Mouse (Mus musculus): ENCODE results near the gene Kcnq5. TPM values are rescaled to one million over a fixed set of nuclear protein-coding genes. Genes with fewer than 3 reads are reported as not detected.

The Kcnq5 gene
- total and polyA plus RNA-seq, 3 experiments, result 6.5 to 8.7 (median 8.2) TPM

- Histone ChIP-seq H3K36me3 (replicated peaks in 1 of 2; ENCODE audit: control insufficient read depth in 1 of 2, insufficient read depth in 1 of 2, low read length in 1 of 2) (no peaks in the 10 kb centered on the region), H3K9ac (ENCODE audit: insufficient read depth, low read depth) (no peak overlapping the region), H3K4me1 (ENCODE audit: control insufficient read depth in 1 of 2, insufficient read depth in 2 of 2) (no peaks in the 10 kb centered on the region), H3K4me2 (ENCODE audit: insufficient read depth, low read depth, poor library complexity, severe bottlenecking) (no peak overlapping the region), H3K9me3 (replicated peaks; ENCODE audit: low read length) (no peaks in the 10 kb centered on the region), H3K27me3 (replicated peaks) (no peaks in the 10 kb centered on the region), H3K4me3 (replicated peaks in 1 of 3; ENCODE audit: low read depth in 2 of 3, low read length in 2 of 3, poor library complexity in 1 of 3) (no peak overlapping the region), H3K27ac (ENCODE audit: insufficient read depth, low read depth) (no peak overlapping the region), H3K79me2 (replicated peaks; ENCODE audit: control insufficient read depth, extremely low read depth, insufficient read depth, poor library complexity, severe bottlenecking) (no peaks in the 10 kb centered on the region)
- dilution Hi-C loops (cut with MboI; ENCODE audit: extremely low pct_ligation_motif_present, extremely low pct_unique_long_range_greater_than_20kb, low sequenced_read_pairs) (no loop called here), in situ Hi-C loops (cut with MboI; ENCODE audit: low pct_ligation_motif_present, low pct_unique_long_range_greater_than_20kb, low sequenced_read_pairs) (no loop called here)
- TF ChIP-seq SMC3 (IDR thresholded peaks at IDR 0.05; ENCODE audit: low read depth, low read length) (peak; percentile 5; the same call in 1 of the 2 replicates), JUND (conservative IDR thresholded peaks at IDR 0.05; ENCODE audit: low read depth, low read length) (peak; percentile 76), JUN (IDR thresholded peaks at IDR 0.05; ENCODE audit: insufficient read depth, low read depth, low read length) (peak; percentile 33; the same call in 1 of the 2 replicates), MXI1 (IDR thresholded peaks at IDR 0.05; ENCODE audit: low read depth, low read length) (0 out of 2 replicates have a peak, but pooled peaks have one; percentile 31), POLR2AphosphoS2 (IDR thresholded peaks at IDR 0.05; ENCODE audit: low read depth, low read length) (no peak), EP300 (IDR thresholded peaks at IDR 0.05; ENCODE audit: low read length) (peak; percentile 82), IRF4 (IDR thresholded peaks at IDR 0.05; ENCODE audit: low read depth, low read length) (peak; percentile 90), BHLHE40 (IDR thresholded peaks at IDR 0.05; ENCODE audit: low read depth, low read length) (0 out of 2 replicates have a peak, but pooled peaks have one; percentile 52), MEF2A (IDR thresholded peaks at IDR 0.05; ENCODE audit: borderline replicate concordance, low read depth, low read length) (no peak), MAX (IDR thresholded peaks at IDR 0.05; ENCODE audit: low read length) (no peak), GABPA (IDR thresholded peaks at IDR 0.05; ENCODE audit: insufficient replicate concordance, low read depth, low read length) (no peak), RCOR1 (conservative IDR thresholded peaks at IDR 0.05; ENCODE audit: low read depth, low read length) (peak; percentile 50; the same call in 1 of the 2 replicates), E2F4 (IDR thresholded peaks at IDR 0.05; ENCODE audit: insufficient replicate concordance, low read depth, low read length) (no peak)
- DNase-seq (ENCODE audit: extremely low read depth), result peak; percentile 24
Measured at GRCm38 (mm10) chr1:21712711-21713110, 249.0 kb downstream of the Kcnq5 start.

GRCm38 (mm10) chr1:21690458-21690857, 271.3 kb downstream of the Kcnq5 start:
- Histone ChIP-seq H3K36me3 (replicated peaks in 1 of 2; ENCODE audit: control insufficient read depth in 1 of 2, insufficient read depth in 1 of 2, low read length in 1 of 2) (no peaks in the 10 kb centered on the region), H3K9me3 (replicated peaks; ENCODE audit: low read length) (no peaks in the 10 kb centered on the region), H3K4me3 (replicated peaks in 1 of 3; ENCODE audit: low read depth in 2 of 3, low read length in 2 of 3, poor library complexity in 1 of 3) (no peak overlapping the region), H3K9ac (ENCODE audit: insufficient read depth, low read depth) (no peak overlapping the region), H3K4me1 (ENCODE audit: control insufficient read depth in 1 of 2, insufficient read depth in 2 of 2) (no peaks in the 10 kb centered on the region), H3K27me3 (replicated peaks) (no peaks in the 10 kb centered on the region), H3K4me2 (ENCODE audit: insufficient read depth, low read depth, poor library complexity, severe bottlenecking) (no peak overlapping the region), H3K27ac (ENCODE audit: insufficient read depth, low read depth) (no peak overlapping the region), H3K79me2 (replicated peaks; ENCODE audit: control insufficient read depth, extremely low read depth, insufficient read depth, poor library complexity, severe bottlenecking) (no peaks in the 10 kb centered on the region)
- in situ Hi-C loops (cut with MboI; ENCODE audit: low pct_ligation_motif_present, low pct_unique_long_range_greater_than_20kb, low sequenced_read_pairs), result no loop called here
- no peak for DNase-seq (ENCODE audit: extremely low read depth)
- dilution Hi-C loops (cut with MboI; ENCODE audit: extremely low pct_ligation_motif_present, extremely low pct_unique_long_range_greater_than_20kb, low sequenced_read_pairs), result no loop called here
- TF ChIP-seq NRF1 (IDR thresholded peaks at IDR 0.05; ENCODE audit: low read depth, low read length), result no peak
